Mouse (Mus musculus) ovary, postnatal 36 days (tissue): ENCODE results near the gene Trim14.

ENCODE experiments used
- DNase-seq: peaks from one replicate; pipeline ENCODE4 v3.0.0; 2022; ENCODE audit warnings: low spot score, mixed read lengths

Trim14 gene

GRCm38 (mm10) chr4:46562037-46562436, 26.1 kb upstream of the Trim14 start:
- DNase-seq = no peak

- DNase-seq = no peak
Measured at GRCm38 (mm10) chr4:46560069-46560705, 24.2 kb upstream of the Trim14 start.

GRCm38 (mm10) chr4:46558672-46559667, 23.0 kb upstream of the Trim14 start:
- DNase-seq = no peak

GRCm38 (mm10) chr4:46556933-46557332, 21.0 kb upstream of the Trim14 start:
- no peak for DNase-seq

- DNase-seq = no peak
Measured at GRCm38 (mm10) chr4:46555762-46556161, 19.8 kb upstream of the Trim14 start.

GRCm38 (mm10) chr4:46554295-46555069, 18.5 kb upstream of the Trim14 start:
- DNase-seq = no peak

GRCm38 (mm10) chr4:46553864-46554263, 17.9 kb upstream of the Trim14 start:
- DNase-seq = peak; percentile 46

- DNase-seq = no peak
Measured at GRCm38 (mm10) chr4:46550406-46550805, 14.5 kb upstream of the Trim14 start.

- no peak for DNase-seq
Measured at GRCm38 (mm10) chr4:46549979-46550378, 14.0 kb upstream of the Trim14 start.

GRCm38 (mm10) chr4:46546709-46547108, 10.8 kb upstream of the Trim14 start:
- no peak for DNase-seq

GRCm38 (mm10) chr4:46545498-46545897, 9.6 kb upstream of the Trim14 start:
- no peak for DNase-seq

- no peak for DNase-seq
Measured at GRCm38 (mm10) chr4:46544313-46544712, 8.4 kb upstream of the Trim14 start.

- no peak for DNase-seq
Measured at GRCm38 (mm10) chr4:46543366-46544050, 7.6 kb upstream of the Trim14 start.

GRCm38 (mm10) chr4:46541707-46542106, 5.8 kb upstream of the Trim14 start:
- no peak for DNase-seq

GRCm38 (mm10) chr4:46539167-46539566, 3.2 kb upstream of the Trim14 start:
- DNase-seq = no peak

GRCm38 (mm10) chr4:46535094-46535830, 679 bp downstream of the Trim14 start:
- DNase-seq = no peak

- DNase-seq = no peak
Measured at GRCm38 (mm10) chr4:46533934-46534720, 1.8 kb downstream of the Trim14 start.

- DNase-seq = no peak
Measured at GRCm38 (mm10) chr4:46532926-46533325, 3.0 kb downstream of the Trim14 start.

GRCm38 (mm10) chr4:46532511-46532910, 3.4 kb downstream of the Trim14 start:
- no peak for DNase-seq

GRCm38 (mm10) chr4:46529722-46530121, 6.2 kb downstream of the Trim14 start:
- no peak for DNase-seq
